Mouse (Mus musculus) lung, embryonic 16.5 days (tissue): ENCODE results near the gene Apold1. TPM values are rescaled to one million over a fixed set of nuclear protein-coding genes. Genes with fewer than 3 reads are reported as not detected.

Experiments
- ATAC-seq: fragments of 200-750 bp; cut with Nextera tagmentation; 2 replicates; pipeline ENCODE4 v1.8.0; 2017; ENCODE audit warnings: low read depth, mild to moderate bottlenecking, moderate library complexity
- H3K27ac ChIP-seq: fragments of 300-500 bp; sonication (generic); 2 replicates; pipeline ENCODE4 v1.5.1; 2014; ENCODE audit warnings: mild to moderate bottlenecking, control low read depth, low read length
- H3K27me3 ChIP-seq: fragments of 300-500 bp; sonication (generic); 2 replicates; pipeline ENCODE4 v1.6.1; 2014; ENCODE audit warnings: low read depth, low read length, mixed read lengths; ENCODE audit not compliant: control insufficient read depth, insufficient read depth
- H3K36me3 ChIP-seq: fragments of 300-500 bp; sonication (generic); 2 replicates; pipeline ENCODE4 v1.6.1; 2014; ENCODE audit warnings: low read length; ENCODE audit not compliant: control insufficient read depth, insufficient read depth
- H3K4me1 ChIP-seq: fragments of 300-500 bp; sonication (generic); replicated peaks from 2 replicates; pipeline ENCODE4 v1.6.1; 2014; ENCODE audit warnings: low read length, mixed read lengths; ENCODE audit not compliant: control insufficient read depth, insufficient read depth
- H3K4me2 ChIP-seq: fragments of 300-500 bp; sonication (generic); 2 replicates; pipeline ENCODE4 v1.6.1; 2014; ENCODE audit warnings: low read depth, low read length, control low read depth
- H3K4me3 ChIP-seq: fragments of 300-500 bp; sonication (generic); 2 replicates; pipeline ENCODE4 v1.5.1; 2014; ENCODE audit warnings: mild to moderate bottlenecking, low read length, control low read depth
- H3K9ac ChIP-seq: fragments of 300-500 bp; sonication (generic); 2 replicates; pipeline ENCODE4 v1.6.1; 2014; ENCODE audit warnings: low read length, control low read depth
- H3K9me3 ChIP-seq: fragments of 300-500 bp; sonication (generic); 2 replicates; pipeline ENCODE4 v1.6.1; 2016; ENCODE audit warnings: low read length; ENCODE audit not compliant: control insufficient read depth
- WGBS: fragments of 180-500 bp; shearing (Covaris S2); extraction: QIAGEN DNeasy Blood & Tissue Kit; methylation state at CpG from one replicate; pipeline ENCODE4 v1.1.7; 2014; 5-methylcytosine and 5-hydroxymethylcytosine counted together
- polyA plus RNA-seq: library from polyadenylated mRNA; unstranded; fragments of >200 nt; fragmentation: Nextera tagmentation; extraction: Ambion mirVana; gene quantifications from 2 replicates; pipeline ENCODE4 v1.2.1, GENCODE M21; 2015

Gene Apold1
- polyA plus RNA-seq, 1 experiment from 2014 or later: 1.8 TPM

DNA sequence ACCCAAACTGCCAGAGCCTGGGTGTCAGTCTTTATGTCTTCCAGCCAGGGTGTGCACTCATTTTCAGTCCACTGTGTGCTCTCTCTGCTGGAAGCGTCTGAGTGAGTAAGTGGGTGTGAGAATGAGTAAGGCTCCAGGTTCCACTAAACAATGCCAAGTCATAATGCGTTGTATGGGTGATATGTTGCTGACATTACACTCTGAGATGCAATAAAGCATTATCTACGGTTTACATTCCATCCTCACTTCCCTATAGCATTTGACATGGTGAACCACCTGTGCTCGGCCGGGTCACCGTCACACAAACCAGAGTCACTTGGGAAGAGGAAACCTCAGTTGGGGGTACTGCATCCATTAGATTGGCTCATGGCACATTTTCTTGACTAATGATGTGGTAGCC lies 9.2 kb downstream of the Apold1 start:
- H3K36me3 ChIP-seq: no peaks in the 10 kb centered on the region

GRCm38 (mm10) chr6:134994031-134994651 lies 12.6 kb downstream of the Apold1 start:
- no peak overlapping the region for H3K9ac ChIP-seq
- H3K4me1 ChIP-seq: no peaks in the 10 kb centered on the region
- no peaks in the 10 kb centered on the region for H3K27me3 ChIP-seq
- H3K4me2 ChIP-seq: no peak overlapping the region
- H3K9me3 ChIP-seq: no peaks in the 10 kb centered on the region
- no peak for ATAC-seq
- 53% methylated on average over 12 of the region's 12 CpGs for WGBS
- H3K36me3 ChIP-seq: no peaks in the 10 kb centered on the region
- H3K27ac ChIP-seq: no peak overlapping the region
- no peak overlapping the region for H3K4me3 ChIP-seq

More for the DNA sequence above, 9.2 kb downstream of the Apold1 start:
- Histone ChIP-seq H3K4me2 (no peak overlapping the region), H3K9me3 (no peaks in the 10 kb centered on the region), H3K27me3 (no peaks in the 10 kb centered on the region), H3K27ac (no peak overlapping the region), H3K4me1 (no peaks in the 10 kb centered on the region), H3K9ac (no peak overlapping the region), H3K4me3 (no peak overlapping the region)
- 55% methylated on average over 6 of the region's 6 CpGs for WGBS
- ATAC-seq: no peak

DNA sequence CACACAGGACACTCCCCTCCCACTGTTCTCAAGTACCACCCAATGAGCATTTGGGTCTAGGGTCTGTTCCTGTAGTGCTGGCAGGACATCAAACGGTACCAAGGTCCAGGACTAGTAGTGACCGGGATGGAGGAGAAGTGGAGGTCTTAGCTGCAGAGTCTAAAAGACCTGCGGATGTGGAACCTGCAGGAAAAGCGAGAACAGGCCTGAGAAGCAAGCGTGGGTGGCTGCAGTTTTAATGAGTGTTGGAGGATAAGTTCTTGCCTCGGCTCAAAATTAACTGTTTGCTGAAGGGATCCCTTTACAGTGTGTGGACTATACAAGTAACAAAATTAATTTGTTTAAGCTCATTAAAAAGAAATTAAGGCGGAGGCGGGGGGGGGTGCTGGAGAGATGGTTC lies 13.5 kb downstream of the Apold1 start:
- WGBS: 66% methylated on average over 8 of the region's 8 CpGs

GRCm38 (mm10) chr6:134996918-134997317 lies 15.4 kb downstream of the Apold1 start:
- Histone ChIP-seq H3K4me2 (no peak overlapping the region), H3K9me3 (no peaks in the 10 kb centered on the region), H3K4me3 (no peak overlapping the region), H3K27me3 (no peaks in the 10 kb centered on the region), H3K9ac (no peak overlapping the region), H3K27ac (no peak overlapping the region), H3K4me1 (no peaks in the 10 kb centered on the region), H3K36me3 (no peaks in the 10 kb centered on the region)
- ATAC-seq: no peak
- WGBS: 88% methylated on average over 2 of the region's 2 CpGs

More for the DNA sequence above, 13.5 kb downstream of the Apold1 start:
- H3K4me3 ChIP-seq: no peak overlapping the region
- no peaks in the 10 kb centered on the region for H3K36me3 ChIP-seq
- no peak for ATAC-seq
- no peaks in the 10 kb centered on the region for H3K4me1 ChIP-seq
- H3K27me3 ChIP-seq: no peaks in the 10 kb centered on the region
- no peak overlapping the region for H3K4me2 ChIP-seq
- no peak overlapping the region for H3K9ac ChIP-seq
- H3K9me3 ChIP-seq: no peaks in the 10 kb centered on the region
- no peak overlapping the region for H3K27ac ChIP-seq

- no peaks in the 10 kb centered on the region for H3K27me3 ChIP-seq
- 78% methylated on average over 8 of the region's 8 CpGs for WGBS
- H3K9me3 ChIP-seq: no peaks in the 10 kb centered on the region
- no peaks in the 10 kb centered on the region for H3K36me3 ChIP-seq
- ATAC-seq: no peak
- no peak overlapping the region for H3K9ac ChIP-seq
- H3K4me2 ChIP-seq: no peak overlapping the region
- no peaks in the 10 kb centered on the region for H3K4me1 ChIP-seq
- no peak overlapping the region for H3K27ac ChIP-seq
- H3K4me3 ChIP-seq: no peak overlapping the region
These were observed 16.6 kb downstream of the Apold1 start for GRCm38 (mm10) chr6:134998076-134998475.

- Histone ChIP-seq H3K9me3 (no peaks in the 10 kb centered on the region), H3K4me3 (no peak overlapping the region), H3K9ac (no peak overlapping the region), H3K4me2 (no peak overlapping the region), H3K4me1 (no peaks in the 10 kb centered on the region), H3K27ac (no peak overlapping the region), H3K36me3 (no peaks in the 10 kb centered on the region), H3K27me3 (no peaks in the 10 kb centered on the region)
- 68% methylated on average over 3 of the region's 3 CpGs for WGBS
- no peak for ATAC-seq
These were observed 17.3 kb downstream of the Apold1 start for GRCm38 (mm10) chr6:134998781-134999180.

GRCm38 (mm10) chr6:135000272-135000671 lies 18.8 kb downstream of the Apold1 start:
- no peak overlapping the region for H3K27ac ChIP-seq
- 32% methylated on average over 4 of the region's 4 CpGs for WGBS
- 0 out of 2 replicates have a peak, but pooled peaks have one; percentile 38 for ATAC-seq
- no peak overlapping the region for H3K9ac ChIP-seq
- H3K4me2 ChIP-seq: no peak overlapping the region
- no peaks in the 10 kb centered on the region for H3K4me1 ChIP-seq
- no peaks in the 10 kb centered on the region for H3K9me3 ChIP-seq
- H3K27me3 ChIP-seq: no peaks in the 10 kb centered on the region
- no peaks in the 10 kb centered on the region for H3K36me3 ChIP-seq
- no peak overlapping the region for H3K4me3 ChIP-seq

GRCm38 (mm10) chr6:135001991-135002390 lies 20.5 kb downstream of the Apold1 start:
- Histone ChIP-seq H3K4me3 (no peak overlapping the region), H3K36me3 (no peaks in the 10 kb centered on the region), H3K4me2 (no peak overlapping the region), H3K27me3 (no peaks in the 10 kb centered on the region), H3K27ac (no peak overlapping the region), H3K4me1 (no peaks in the 10 kb centered on the region), H3K9ac (no peak overlapping the region), H3K9me3 (no peaks in the 10 kb centered on the region)
- no peak for ATAC-seq
- 79% methylated on average over 4 of the region's 4 CpGs for WGBS

- Histone ChIP-seq H3K9me3 (no peaks in the 10 kb centered on the region), H3K36me3 (no peaks in the 10 kb centered on the region), H3K4me2 (no peak overlapping the region), H3K4me1 (no peaks in the 10 kb centered on the region), H3K4me3 (no peak overlapping the region), H3K27ac (no peak overlapping the region), H3K27me3 (no peaks in the 10 kb centered on the region), H3K9ac (no peak overlapping the region)
- 89% methylated on average over 4 of the region's 4 CpGs for WGBS
- no peak for ATAC-seq
These were observed 24.9 kb downstream of the Apold1 start for GRCm38 (mm10) chr6:135006372-135006771.
